Mouse (Mus musculus): ENCODE results near the gene Eme2. TPM values are rescaled to one million over a fixed set of nuclear protein-coding genes. Genes with fewer than 3 reads are reported as not detected.
"Not testable (repeated sequence)": the region's sequence is repeated elsewhere in the genome, so short reads cannot be mapped to it uniquely, and the experiment has no call there.

Gene Eme2
- total RNA-seq (2015; ENCODE audit: low replicate concordance) (6.3 and 14.4 TPM in 2 replicates), total RNA-seq (2017; ENCODE audit: low replicate concordance) (12.7 and 24.5 TPM in 2 replicates)

DNA sequence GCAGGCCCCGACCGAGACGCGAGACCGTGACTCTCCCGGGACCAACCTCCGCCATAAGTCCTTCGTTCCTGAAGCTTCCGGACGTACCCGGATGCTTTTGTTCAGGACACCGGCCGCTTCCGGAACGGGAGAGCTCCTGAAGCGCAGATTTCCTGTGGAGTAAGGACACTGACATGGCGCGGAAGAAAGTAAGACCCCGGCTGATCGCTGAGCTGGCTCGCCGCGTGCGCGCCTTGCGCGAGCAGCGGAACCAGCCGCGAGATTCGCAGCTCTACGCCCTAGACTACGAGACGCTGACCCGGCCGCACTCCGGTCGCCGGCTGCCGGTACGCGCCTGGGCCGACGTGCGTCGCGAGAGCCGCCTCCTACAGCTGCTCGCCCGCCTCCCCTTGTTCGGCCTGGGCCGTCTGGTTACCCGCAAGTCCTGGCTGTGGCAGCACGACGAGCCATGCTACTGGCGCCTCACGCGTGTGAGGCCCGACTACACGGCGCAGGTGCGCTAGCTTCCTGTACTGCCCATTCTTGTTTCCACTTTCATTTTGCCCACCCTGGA lies at the start of gene Eme2, which contains the start of gene Mrps34:
TSS of gene Eme2 (minus strand) at position 93 of the 553 bp plus-strand sequence.
TSS of gene Mrps34 (plus strand) at position 122 of the 553 bp plus-strand sequence.
- ATAC-seq (replicated peaks; ENCODE audit: low FRiP score, poor library complexity, severe bottlenecking) = peak; percentile 51

DNA sequence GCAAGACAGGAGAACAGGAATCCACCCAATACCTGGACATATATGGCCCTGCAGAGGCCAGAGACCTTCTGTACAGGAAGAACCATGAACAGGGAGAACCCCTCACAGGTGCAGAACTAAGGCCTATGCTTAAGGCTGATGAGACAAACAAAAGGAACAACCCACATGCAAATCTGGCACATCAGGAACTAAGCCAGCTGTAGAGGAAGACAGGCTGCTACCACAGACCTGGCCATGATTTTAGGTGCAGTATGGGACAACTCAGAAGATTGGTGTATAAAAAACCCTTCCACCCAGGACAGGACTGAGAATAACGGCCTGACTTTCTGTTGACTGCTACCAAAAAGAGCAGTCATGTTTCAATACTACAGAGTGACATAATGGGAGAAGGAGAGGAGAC lies 48.7 kb upstream of the Eme2 start:
- ATAC-seq (replicated peaks; ENCODE audit: low FRiP score, poor library complexity, severe bottlenecking) = not testable (repeated sequence)

DNA sequence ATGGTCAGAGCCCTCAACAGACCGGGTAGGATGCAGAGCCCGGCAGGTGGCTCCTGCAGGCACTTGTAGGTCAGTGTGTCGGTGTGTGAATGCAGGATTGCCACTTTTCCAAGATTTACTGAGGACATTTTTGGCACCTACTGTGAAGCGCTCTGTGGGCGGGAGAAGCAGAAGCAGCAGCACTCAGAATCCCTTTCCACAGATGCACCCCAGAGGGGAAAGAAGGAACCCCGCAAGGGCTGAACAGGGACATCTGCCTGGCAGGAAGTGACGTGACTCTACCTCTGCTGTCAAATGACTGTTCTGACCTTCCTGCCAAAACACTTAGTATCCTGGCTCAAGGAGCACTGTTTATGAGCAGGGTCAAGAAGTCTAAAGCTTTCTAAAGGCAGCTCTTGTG lies 48.1 kb upstream of the Eme2 start:
- no peak for ATAC-seq (replicated peaks; ENCODE audit: low FRiP score, poor library complexity, severe bottlenecking)

DNA sequence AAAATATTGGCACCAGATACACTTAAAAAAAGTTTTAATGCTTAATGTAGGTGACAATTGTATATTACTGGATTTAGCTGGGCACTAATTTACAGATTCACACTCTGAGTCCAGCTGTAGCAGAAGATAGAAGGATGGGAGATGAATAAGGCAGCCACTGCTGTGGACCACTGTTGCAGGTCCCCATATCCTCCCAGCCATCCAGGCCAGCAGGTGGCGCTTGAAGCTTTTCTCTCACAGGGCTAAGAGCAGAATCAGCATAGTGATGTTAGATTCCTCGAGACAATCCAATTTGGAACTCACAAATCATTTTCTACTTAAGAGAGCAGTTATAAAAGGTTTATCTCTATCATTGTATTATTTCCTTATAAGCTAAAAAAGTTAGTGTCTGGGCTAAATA lies 47.6 kb upstream of the Eme2 start:
- peak; percentile 84 for ATAC-seq (replicated peaks; ENCODE audit: low FRiP score, poor library complexity, severe bottlenecking)

DNA sequence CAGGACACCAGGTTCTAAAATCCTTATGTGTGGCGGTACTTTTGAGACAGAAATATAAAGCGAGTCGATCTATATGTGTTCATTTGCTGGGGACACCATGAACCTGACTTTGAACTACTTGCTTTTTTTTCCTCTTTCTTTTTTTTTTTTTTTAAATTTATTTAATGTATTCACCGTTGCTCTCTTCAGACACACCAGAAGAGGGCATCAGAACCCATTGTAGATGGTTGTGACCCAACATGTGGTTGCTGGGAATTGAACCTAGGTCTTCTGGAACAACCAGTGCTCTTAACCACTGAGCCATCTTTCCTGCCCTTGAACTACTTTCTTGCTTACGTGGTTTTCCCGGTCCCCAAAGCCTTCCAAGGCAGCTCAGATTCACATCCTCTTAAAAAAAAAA lies 42.4 kb upstream of the Eme2 start:
- no peak; the same call in 1 of the 2 replicates for ATAC-seq (replicated peaks; ENCODE audit: low FRiP score, poor library complexity, severe bottlenecking)

DNA sequence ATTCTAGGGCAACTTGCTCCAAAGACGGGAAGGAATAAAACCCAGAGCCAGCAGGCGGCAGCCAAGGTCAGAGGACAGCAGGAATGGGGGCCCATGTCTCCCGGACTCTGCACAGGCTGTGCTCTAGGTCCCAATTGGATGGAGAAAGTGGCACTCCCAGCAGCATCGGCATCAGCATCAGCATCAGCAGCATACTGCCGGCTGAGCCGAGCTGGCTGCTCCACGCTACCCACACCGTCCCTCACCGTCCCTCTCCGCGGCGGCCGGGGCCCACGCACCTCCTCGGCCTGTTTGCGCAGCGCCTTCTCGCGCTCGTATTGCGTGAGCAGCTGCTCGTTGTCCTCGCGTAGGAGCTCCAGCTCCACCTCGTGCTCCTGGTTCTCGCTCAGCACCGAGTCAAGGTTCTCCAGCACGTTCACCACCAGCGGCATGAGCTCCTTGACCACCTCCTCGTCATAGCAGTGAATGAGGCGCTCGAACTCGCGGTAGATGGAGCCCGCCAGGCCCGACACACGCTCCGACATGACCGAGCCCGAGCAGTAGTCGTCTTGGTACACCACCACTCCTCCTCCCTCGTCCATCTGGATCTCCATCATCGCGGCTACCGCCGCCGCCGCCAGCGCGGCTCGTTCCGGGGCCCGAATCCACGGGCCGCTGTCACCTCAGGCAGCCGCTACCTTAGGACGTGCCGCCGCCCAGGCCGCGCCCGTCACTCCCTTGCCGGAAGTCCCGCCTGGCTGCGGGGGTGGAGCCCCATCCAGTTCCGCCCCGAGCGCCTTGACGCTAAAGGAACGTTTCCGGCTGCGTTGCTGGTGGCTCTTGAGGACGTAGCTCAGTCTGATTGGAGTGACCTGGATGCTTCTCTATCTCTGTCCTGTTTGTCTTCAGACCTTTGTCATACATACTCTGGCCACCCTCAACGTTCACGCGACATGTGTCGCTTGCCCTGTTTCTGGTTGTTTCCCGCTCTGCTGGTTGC lies 41.7 kb upstream of the Eme2 start, which contains the start of gene Mapk8ip3:
TSS of gene Mapk8ip3 (minus strand) at position 719 of the 979 bp plus-strand sequence.
- ATAC-seq (replicated peaks; ENCODE audit: low FRiP score, poor library complexity, severe bottlenecking) = peak; percentile 95

DNA sequence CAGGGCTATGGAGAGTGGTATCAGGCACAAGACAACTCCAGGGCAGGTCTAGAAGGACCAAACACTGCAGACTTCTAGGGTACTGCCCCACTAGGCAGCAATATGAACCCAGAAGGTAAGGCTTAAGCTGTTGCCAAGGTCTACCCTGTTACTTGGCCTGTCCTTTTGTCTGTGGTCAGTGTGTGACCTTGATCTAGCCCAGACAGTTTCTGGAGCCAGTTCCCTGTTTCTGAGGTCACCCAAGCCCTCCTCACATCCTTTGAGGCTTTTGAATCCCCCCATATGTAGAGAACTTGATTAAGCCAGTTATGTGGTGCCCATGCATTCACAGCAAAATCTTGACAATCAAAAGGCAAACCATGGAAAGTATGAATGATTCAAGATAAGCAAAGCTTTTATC lies 40.8 kb upstream of the Eme2 start:
- no peak for ATAC-seq (replicated peaks; ENCODE audit: low FRiP score, poor library complexity, severe bottlenecking)

DNA sequence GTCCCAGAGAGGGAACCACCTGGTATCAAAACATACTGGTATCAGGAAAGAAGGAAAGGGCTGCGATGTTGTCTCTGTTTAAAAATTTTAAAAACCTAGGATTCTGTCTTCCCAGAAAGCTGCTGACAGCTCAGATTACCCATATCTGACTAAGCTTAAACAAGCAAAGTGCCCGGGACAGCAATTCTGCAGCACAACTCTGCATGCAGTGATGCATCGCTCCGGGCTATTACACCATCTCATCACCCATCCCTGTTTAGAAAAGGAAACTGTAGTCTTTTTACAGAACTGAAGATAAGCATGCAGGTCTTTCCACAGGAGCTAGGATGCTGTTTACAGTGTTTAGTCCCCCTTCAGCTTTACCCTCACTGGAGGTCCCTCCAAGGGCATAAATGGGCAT lies 40.0 kb upstream of the Eme2 start:
- ATAC-seq (replicated peaks; ENCODE audit: low FRiP score, poor library complexity, severe bottlenecking) = no peak

DNA sequence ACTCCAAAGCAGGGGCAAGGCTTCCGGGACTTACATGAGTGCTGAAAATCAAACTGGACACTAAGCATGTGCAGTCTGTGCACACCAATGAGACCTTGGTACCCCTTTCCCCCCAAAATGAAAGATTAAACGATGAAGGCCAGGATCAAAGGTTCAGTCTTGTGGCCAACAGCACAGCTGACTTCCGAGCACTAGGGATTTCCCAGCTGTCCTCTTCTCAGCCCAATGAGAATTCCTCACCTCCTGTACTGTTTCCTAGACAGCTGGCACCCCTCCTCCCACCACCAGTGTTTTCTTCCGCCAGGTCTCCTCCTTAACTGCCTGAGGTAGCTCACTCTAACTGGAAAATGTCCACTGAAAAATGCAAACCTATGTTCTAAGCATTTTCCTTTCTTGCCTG lies 38.3 kb upstream of the Eme2 start:
- no peak for ATAC-seq (replicated peaks; ENCODE audit: low FRiP score, poor library complexity, severe bottlenecking)

DNA sequence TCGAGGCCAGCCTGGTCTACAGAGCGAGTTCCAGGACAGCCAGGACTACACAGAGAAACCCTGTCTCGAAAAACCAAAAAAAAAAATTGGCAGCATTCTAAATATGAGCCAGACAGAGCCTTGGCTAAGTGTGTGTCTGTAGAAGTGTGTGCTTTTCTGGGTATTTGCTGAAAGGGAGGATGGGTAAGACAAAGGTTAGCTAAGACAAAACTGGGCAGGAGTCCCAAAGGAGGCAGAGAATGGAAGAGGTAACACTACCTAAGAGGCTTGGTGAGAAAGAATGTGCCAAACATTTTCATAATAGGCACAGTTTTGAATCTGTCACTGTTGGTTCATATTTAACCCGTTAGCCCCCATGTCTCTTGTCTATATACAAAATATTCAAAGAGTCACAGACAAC lies 37.5 kb upstream of the Eme2 start:
- ATAC-seq (replicated peaks; ENCODE audit: low FRiP score, poor library complexity, severe bottlenecking) = no peak

DNA sequence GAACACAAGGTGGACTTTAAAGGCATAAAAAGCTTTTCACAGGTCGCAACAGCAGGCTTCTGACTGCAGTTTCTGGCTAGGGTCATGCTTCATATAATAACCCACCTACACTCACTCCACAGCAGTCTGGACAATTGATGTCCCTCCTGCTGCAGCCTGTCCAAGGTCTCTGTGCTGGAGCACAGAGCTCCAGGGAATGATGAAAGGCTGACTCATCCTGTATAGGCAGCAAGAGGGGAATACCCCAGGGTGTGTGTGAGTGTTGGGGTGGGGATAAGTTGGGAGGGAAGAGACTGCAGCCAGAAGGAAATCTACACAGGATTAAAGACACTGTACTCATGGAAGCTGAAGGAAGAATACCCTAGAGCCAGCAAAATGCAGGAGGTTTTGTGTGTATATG lies 34.6 kb upstream of the Eme2 start:
- no peak for ATAC-seq (replicated peaks; ENCODE audit: low FRiP score, poor library complexity, severe bottlenecking)

DNA sequence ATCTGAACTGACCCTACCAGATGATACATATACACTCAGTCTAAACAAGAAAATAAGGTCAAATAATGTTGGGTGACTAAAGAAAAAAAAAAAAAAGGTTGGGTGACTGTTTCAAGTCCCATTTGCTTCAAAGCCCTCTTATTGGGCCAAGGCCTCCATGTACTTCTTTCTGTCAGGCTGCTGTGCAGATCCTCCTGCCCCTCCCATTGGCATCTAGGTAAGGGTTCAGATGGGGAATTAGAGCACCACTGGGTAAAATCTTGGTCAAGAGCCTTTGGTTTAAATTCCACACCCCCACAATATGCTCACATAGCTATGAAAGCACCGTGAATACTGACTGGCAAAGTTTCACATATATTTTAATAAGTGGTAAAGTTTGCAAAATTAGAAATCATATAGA lies 28.4 kb upstream of the Eme2 start:
- no peak for ATAC-seq (replicated peaks; ENCODE audit: low FRiP score, poor library complexity, severe bottlenecking)

DNA sequence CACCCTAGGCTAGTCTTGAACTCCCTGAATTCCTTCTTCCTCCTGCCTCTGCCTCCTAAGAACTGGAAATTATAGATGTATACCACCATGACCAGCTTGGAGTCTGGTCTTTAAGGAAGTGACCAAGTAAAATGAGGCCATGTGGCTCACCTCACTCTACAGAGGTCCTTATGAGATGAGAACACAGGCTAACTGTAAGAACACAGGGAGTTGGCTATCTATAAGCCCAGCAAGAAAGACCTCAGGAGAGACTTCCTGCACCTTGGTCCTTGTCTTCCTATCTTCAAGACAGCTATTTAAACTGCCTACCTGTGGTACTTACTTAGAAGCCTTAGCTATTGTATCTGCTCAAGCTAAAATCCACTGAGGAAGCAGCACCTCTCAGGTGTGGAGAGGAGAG lies 19.1 kb upstream of the Eme2 start:
- ATAC-seq (replicated peaks; ENCODE audit: low FRiP score, poor library complexity, severe bottlenecking) = no peak

DNA sequence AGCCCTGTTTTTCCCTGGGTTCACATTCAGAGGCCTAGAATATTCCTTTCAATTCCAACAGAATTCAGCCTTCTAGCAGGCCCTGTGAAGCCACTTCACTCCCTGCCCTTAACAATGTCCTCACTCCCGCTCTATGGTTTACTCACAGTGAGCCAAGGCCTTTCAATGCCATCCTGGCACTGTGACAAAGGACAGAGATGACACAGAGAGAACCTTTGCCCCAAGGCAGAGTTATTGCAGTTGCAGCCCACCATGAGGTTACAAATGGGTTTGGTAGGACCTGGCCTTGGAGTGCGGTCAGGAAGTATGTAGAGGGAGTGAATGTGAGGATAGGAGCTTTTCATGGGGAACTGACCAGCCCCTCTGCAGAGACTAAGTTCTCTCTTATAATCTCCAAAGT lies 12.7 kb upstream of the Eme2 start:
- ATAC-seq (replicated peaks; ENCODE audit: low FRiP score, poor library complexity, severe bottlenecking) = no peak

DNA sequence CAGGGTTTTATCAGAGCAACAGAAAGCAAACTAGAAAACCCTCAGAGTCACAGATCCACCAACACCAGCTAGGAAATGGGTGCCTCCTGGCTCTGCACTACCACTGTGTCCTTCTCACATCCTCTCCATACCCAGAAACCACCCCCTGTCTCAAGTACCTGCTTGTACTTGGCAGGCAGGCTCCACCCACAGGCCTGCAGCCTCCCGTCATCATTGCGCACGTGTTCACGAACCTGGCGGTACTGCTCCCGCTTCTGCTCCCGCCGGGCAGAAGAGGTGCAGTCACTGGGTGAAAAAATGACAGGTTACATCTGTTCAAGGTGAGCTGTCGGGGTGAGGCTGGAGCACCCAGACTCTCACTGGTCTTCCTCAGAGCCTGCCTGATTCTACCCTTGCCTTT lies 8.9 kb upstream of the Eme2 start:
- no peak for ATAC-seq (replicated peaks; ENCODE audit: low FRiP score, poor library complexity, severe bottlenecking)

DNA sequence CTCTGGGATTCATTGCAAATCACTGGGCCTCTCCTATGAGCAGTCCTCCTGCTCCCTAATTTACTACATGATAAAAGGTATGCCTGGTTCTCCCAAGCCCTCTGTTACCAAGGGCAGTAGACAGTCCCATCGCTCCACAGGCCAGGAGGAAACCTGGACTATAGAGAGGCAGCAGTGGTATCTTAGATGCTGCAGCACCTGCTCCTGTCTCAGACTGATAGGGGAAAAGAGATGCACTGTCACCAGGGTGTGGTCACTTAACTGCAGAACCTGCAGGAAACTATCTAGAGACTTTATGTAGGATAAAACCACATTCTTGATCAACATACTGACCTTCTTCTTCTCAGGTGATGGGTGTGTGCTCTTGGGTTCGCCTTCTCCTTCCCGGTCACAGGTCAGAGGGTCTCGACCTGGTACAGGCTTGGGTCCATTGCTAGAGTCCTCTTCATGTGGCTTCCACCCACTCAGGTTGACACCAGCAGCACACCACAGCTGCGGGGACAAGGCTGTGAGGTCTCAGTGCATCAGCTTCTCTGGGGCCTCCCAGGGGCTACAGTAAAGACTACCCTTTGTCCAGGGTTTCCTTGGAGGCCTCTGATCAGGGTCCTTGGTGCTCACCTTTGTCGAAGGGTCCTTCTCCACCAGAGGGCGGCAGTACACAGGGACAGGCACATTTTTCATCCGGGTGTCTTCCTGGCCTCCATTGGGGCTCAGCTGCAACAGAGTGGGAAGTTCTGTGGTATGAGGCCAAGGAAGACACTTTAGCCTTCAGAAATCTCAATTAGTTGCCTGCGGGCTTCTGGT lies 8.0 kb upstream of the Eme2 start:
- peak; percentile 88 for ATAC-seq (replicated peaks; ENCODE audit: low FRiP score, poor library complexity, severe bottlenecking)

DNA sequence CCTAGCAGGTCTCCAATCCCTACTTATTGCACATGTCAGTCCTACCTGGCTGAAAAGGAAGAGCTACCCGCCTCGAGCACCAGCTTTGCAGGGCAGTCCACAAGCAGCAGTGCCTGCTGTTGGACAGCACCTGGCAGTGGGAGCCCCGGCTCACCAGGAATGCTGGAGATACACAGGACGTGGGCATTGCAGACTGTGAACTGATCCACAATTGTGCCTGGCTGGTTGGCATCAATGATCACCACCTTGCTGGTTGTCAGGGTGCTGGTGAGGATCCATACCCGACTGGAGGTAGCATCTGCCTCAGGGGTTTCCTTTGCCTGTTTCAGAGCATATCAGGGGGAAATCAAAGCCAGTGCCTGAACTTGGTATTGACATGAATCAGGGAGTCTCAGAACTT lies 7.2 kb upstream of the Eme2 start:
- no peak; the same call in 1 of the 2 replicates for ATAC-seq (replicated peaks; ENCODE audit: low FRiP score, poor library complexity, severe bottlenecking)

DNA sequence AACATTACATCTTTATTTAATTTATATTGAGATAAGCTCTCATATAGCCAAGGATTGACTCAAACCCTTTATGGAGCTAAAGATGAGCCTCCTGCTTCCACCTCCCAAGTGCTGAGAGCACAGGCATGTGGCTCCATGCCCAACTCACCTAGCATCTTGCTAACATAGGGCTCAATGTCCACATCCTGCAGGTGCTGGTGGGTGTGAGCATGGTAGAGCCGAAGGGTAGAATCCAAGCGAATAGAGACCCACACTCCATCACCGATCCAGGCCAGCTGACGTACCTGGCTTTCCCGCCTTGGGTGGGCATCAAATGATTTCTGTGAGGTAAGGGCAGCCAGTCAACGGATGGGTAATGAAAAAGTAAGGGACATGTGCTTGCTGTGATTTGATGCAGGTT lies 5.1 kb upstream of the Eme2 start:
- ATAC-seq (replicated peaks; ENCODE audit: low FRiP score, poor library complexity, severe bottlenecking) = no peak

DNA sequence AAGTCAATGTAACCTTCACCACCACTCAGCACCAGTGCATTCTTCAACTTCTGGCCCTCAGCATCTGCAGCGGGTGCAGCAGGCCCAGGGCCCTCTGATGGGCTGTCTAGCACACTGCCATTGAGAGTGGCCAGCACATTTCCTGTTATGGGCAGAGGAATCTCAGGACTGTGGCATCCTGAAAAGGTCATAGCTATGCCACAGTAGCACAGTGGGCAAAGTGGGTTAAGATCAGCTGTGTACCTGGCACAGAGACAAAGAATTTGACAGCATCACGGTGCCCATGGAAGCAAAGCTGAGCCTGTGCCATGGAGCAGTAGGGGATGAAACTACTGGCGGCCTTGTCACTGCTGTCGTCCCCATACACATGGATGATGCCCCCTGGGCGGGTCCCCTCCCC lies 4.3 kb upstream of the Eme2 start:
- ATAC-seq (replicated peaks; ENCODE audit: low FRiP score, poor library complexity, severe bottlenecking) = no peak
